Comparison of ENCODE assay signal across 8 mouse cellular contexts in the genomic region with DNA sequence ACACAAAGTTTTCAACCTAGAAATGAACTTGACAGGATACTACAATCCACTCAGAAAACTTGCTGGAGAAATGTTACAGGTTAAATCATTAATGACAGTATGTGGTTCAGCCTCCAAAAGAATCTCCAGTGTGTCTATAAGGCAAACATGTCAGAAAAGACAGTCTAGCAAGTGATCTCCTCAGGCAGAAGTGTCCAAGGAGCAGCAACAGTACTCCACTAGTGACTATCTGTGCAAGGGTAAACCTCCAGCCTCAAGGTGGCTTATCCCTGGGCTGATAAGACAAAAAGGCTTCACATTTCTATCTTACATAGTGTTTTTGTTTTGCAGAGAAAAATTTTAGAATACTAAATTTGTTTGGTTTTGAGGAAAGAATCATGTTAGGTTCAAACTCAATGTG. TPM values are rescaled to one million over a fixed set of nuclear protein-coding genes. Genes with fewer than 3 reads are reported as not detected.
DNase-seq lines count a peak whose midpoint lies in the region; ATAC-seq and TF ChIP-seq lines count a peak whose summit lies in the region.

No protein-coding gene starts in this region.

- H3K4me1 ChIP-seq in embryonic facial prominence, embryonic 14.5 days (ENCODE audit: control insufficient read depth, insufficient read depth, low read length), result peaks cover 27% of the 10 kb centered on the region
- H3K4me1 ChIP-seq in intestine, embryonic 15.5 days (replicated peaks), result no peaks in the 10 kb centered on the region

- DNase-seq in left cerebral cortex, adult 2 months (ENCODE audit: extremely low spot score in 1 of 2, low spot score in 2 of 2), result no peak
- no peak for DNase-seq in left cerebral cortex, postnatal 10 days (ENCODE audit: extremely low spot score in 1 of 2, low spot score in 2 of 2)
- no peak for DNase-seq in embryonic facial prominence, embryonic 14.5 days (ENCODE audit: low spot score)
- DNase-seq in naive thymus-derived CD4-positive, alpha-beta T cell, adult 2 months (ENCODE audit: low read depth), result peak; percentile 14
- DNase-seq in cerebellum, adult 9-11 months, result no peak
- no peak for DNase-seq in gastrocnemius, postnatal 14 days
- DNase-seq in urinary bladder, postnatal 36 days (ENCODE audit: low spot score in 2 of 2), result no peak

- peak overlapping the region; percentile 84 for H3K4me3 ChIP-seq in left cerebral cortex, adult 2 months
- peak overlapping the region; percentile 4; the same call in 1 of the 2 replicates for H3K4me3 ChIP-seq in embryonic facial prominence, embryonic 14.5 days (ENCODE audit: low read depth, low read length)
- H3K4me3 ChIP-seq in intestine, embryonic 15.5 days (replicated peaks), result no peak overlapping the region

- intact Hi-C loops in left cerebral cortex, adult 2 months (cut with DNase I), result no loop called here
- intact Hi-C loops in left cerebral cortex, postnatal 10 days (cut with DNase I), result no loop called here
- intact Hi-C loops in gastrocnemius, postnatal 14 days (cut with DNase I; ENCODE audit: low total_unique reads), result no loop called here

- no peaks in the 10 kb centered on the region for H3K36me3 ChIP-seq in embryonic facial prominence, embryonic 14.5 days (ENCODE audit: control insufficient read depth, insufficient read depth, low read length)
- H3K36me3 ChIP-seq in intestine, embryonic 15.5 days, result no peaks in the 10 kb centered on the region

- TF ChIP-seq CTCF in left cerebral cortex, adult 2 months (IDR thresholded peaks at IDR 0.05), result no peak

- no peak for ATAC-seq in embryonic facial prominence, embryonic 14.5 days (ENCODE audit: low read depth)
- no peak for ATAC-seq in intestine, embryonic 15.5 days

- no peaks in the 10 kb centered on the region for H3K9me3 ChIP-seq in embryonic facial prominence, embryonic 14.5 days (ENCODE audit: control insufficient read depth, low read length)
- no peaks in the 10 kb centered on the region for H3K9me3 ChIP-seq in intestine, embryonic 15.5 days

- no peaks in the 10 kb centered on the region for H3K27me3 ChIP-seq in embryonic facial prominence, embryonic 14.5 days (replicated peaks; ENCODE audit: control insufficient read depth, insufficient read depth, low read length)
- H3K27me3 ChIP-seq in intestine, embryonic 15.5 days (replicated peaks), result no peaks in the 10 kb centered on the region

- peak overlapping the region; percentile 46 for H3K4me2 ChIP-seq in embryonic facial prominence, embryonic 14.5 days (ENCODE audit: low read depth, low read length)
- H3K4me2 ChIP-seq in intestine, embryonic 15.5 days (replicated peaks), result peak overlapping the region; percentile 36

- no peak overlapping the region for H3K27ac ChIP-seq in left cerebral cortex, adult 2 months
- no peak overlapping the region for H3K27ac ChIP-seq in embryonic facial prominence, embryonic 14.5 days (replicated peaks; ENCODE audit: low read depth, low read length)
- H3K27ac ChIP-seq in intestine, embryonic 15.5 days, result no peak overlapping the region

- H3K9ac ChIP-seq in embryonic facial prominence, embryonic 14.5 days (ENCODE audit: low read depth, low read length), result no peak overlapping the region
- no peak overlapping the region for H3K9ac ChIP-seq in intestine, embryonic 15.5 days

RNA-seq across cellular contexts. Expression of a gene that starts 2.9 kb away (rescaled TPM):
- 10 to 100 TPM; 49.6 to 51.0 TPM for total RNA-seq in left cerebral cortex, adult 2 months (2021)
- total RNA-seq in left cerebral cortex, postnatal 10 days (2021), result 10 to 100 TPM; 48.7 to 49.7 TPM
- polyA plus RNA-seq in embryonic facial prominence, embryonic 14.5 days (2014; fragmentation: Nextera tagmentation; extraction: Ambion mirVana), result 32.1 and 33.9 TPM in 2 replicates
- 27.2 TPM in 2 replicates for polyA plus RNA-seq in intestine, embryonic 15.5 days (2015; fragmentation: Nextera tagmentation; extraction: Ambion mirVana)
- total RNA-seq in gastrocnemius, postnatal 14 days (2021), result 10 to 100 TPM; 37.5 to 37.6 TPM

RNA-seq across cellular contexts. Expression of a gene that starts 59.5 kb away (rescaled TPM):
- total RNA-seq in left cerebral cortex, adult 2 months (2021), result not detected
- total RNA-seq in left cerebral cortex, postnatal 10 days (2021), result not detected
- polyA plus RNA-seq in embryonic facial prominence, embryonic 14.5 days (2014; fragmentation: Nextera tagmentation; extraction: Ambion mirVana), result not detected in 2 replicates
- polyA plus RNA-seq in intestine, embryonic 15.5 days (2015; fragmentation: Nextera tagmentation; extraction: Ambion mirVana), result not detected in 2 replicates
- not detected for total RNA-seq in gastrocnemius, postnatal 14 days (2021)
